Mouse (Mus musculus): ENCODE measurements at regions not wholly inside any gene's neighbourhood (a gene's known extent, or its start where the extent isn't known, plus 50 kb on each side); places are given as distances from the start of the nearest gene placed in this dataset.

DNA sequence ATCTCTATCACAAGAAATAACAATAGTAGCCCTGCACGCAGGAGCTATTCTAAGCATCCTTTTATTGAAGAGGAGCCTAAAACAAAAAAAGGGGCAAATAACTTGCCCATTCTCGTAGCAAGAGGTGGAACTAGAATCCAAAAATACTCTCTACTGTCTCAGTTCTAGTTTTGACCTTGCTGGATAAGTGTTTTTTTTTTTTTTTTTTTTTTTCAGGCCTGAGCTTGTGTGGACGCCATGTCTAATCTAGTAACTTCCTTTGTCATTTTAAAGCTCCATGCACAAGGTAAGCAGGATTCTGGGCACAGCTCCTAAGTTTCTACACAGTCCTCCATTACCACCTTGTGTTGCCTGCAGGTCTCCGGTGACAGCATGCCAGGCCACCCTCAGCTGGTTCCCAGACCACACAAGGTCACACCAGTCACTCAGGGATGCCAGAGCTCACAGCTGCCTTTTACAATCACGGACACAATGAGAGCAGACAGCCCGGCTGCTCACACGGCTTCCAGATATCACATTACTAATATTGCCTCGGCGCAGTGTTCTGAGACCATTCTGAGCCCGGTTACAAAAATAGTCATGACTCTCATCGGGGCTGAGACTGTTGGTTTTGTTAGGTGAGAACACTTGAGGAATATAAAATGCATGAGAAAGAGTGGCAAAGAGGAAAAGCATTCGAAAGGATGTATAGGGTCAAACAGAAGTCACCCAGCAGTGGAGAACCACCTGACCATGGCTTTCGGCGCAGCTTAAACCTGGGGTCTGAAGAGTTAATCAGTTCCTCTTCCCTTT is 124.7 kb upstream of the Tank start:
- peak; percentile 31 to 58 for DNase-seq

DNA sequence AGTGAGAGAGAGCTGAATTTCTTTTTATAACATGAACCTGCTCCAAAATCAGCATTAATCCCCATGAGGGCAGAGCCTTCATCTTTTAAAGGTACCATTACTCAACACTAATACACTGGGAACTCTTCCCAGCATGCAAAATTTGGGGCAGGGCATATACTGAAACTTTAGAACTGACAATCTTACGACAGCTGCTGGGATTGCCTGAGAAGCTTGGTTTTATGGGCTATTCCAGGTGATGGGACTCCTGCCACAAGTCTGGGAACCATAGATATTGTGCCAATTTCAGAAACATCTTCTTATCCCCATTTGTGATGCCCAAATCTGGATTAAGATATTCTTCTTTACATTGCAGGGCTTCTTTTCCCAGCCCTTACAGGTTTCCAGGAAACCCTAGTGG is 125.8 kb upstream of the Tank start:
- DNase-seq = no peak

DNA sequence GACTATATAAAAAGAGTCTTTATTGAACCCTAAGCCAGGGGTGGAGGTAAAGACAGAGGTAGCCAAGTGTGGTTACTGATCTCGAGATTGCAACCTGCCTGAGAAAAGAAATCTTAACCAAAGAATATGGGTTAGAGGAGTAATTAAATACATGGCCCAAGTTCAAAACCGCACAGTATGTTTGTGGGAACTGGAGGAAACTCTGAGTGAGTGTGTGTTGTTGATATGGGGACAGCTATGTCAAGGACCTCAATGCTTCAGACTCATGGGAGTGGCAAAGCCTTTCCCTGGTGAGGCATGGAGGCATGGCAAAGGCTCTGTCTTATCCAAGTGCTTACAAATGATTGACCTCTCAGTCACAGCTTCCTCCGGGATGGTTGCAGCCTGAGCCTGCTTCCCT is 127.7 kb upstream of the Tank start:
- DNase-seq = no peak

DNA sequence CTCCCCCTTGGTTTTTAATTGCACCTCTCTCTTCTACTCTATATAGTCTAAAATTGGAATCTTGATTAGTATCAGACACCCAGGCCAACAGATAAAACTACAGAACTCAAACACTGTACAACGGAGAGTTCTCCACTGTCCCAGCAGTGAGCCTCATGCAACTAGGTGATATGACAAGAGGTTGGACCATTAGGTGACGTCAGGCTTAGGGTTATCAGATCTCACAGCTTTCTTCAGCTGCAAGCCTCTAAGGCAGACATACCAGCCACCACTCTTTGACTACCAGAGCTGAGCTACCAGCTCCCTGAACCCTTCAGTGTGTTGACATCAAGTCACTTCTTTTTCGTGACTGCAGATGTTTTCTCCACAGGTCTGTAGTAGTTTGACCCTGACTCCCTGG is 141.8 kb upstream of the Tank start:
- no peak for DNase-seq

DNA sequence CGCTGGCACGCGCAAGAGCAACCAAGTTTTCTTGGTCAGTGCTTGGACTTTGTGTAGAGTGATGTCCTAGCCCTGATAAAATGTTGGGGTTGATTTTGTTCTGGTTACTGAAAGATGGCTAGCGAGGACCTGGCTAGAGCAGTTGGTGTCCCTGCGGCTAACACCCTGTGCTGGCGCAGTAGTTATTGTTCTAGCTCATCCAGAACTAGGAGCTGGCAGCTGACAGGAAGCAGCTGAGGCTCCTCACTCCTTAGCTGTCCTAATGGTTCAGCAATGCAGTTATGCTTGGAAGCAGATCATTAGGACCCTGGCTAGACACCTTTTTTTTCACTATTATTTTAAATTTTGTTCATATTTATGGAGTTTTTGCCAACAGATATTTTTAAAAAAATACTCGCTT is 170.5 kb upstream of the Tank start:
- DNase-seq = peak; percentile 10 to 30

DNA sequence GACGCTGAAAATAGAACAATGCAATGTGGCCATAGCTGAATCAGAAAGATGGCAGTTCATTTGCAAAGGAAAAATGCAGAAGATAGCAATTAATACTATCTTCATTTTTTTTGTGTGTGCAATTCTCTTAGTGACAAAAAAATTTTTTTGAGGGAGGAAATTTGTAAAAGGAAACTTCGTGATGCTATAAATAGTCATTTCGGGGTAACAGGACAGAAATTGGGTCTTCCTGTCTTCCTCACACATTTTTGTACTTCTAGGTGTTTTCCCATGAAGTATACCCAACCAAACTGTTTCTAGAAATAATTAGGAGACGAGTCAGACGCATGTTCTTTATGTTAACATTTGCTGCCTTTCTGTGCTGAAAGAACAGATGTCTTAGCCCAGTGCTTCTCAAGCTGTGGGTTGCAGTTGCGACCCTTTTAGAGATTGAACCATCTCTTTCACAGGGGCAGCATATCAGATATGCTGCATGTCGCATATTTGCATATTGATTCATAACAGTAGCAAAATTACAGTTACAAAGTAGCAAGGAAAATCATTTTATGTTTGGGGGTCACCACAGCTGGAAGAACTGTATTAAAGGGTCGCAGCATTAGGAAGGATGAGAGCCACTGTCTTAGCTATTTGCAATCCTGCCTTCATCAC is 172.2 kb upstream of the Tank start:
- no peak for DNase-seq

DNA sequence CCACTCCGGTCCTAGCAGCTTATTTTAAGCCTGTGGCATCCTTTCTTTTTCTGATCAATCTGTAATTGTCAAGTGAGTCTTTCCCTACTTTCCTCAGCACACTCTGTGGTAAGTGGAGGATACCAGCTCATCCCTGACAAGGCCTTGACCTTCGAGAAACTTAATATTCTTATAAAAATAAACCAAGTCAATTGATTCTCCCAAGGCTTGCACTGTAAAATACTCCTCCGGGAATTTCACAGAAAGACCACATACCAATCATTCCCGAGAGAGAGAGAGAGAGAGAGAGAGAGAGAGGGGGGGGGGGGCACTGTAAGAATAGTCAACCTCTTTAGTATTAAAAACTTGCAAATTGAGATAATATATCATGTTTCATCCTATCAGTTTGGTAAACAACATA is 173.1 kb upstream of the Tank start:
- DNase-seq = no peak

DNA sequence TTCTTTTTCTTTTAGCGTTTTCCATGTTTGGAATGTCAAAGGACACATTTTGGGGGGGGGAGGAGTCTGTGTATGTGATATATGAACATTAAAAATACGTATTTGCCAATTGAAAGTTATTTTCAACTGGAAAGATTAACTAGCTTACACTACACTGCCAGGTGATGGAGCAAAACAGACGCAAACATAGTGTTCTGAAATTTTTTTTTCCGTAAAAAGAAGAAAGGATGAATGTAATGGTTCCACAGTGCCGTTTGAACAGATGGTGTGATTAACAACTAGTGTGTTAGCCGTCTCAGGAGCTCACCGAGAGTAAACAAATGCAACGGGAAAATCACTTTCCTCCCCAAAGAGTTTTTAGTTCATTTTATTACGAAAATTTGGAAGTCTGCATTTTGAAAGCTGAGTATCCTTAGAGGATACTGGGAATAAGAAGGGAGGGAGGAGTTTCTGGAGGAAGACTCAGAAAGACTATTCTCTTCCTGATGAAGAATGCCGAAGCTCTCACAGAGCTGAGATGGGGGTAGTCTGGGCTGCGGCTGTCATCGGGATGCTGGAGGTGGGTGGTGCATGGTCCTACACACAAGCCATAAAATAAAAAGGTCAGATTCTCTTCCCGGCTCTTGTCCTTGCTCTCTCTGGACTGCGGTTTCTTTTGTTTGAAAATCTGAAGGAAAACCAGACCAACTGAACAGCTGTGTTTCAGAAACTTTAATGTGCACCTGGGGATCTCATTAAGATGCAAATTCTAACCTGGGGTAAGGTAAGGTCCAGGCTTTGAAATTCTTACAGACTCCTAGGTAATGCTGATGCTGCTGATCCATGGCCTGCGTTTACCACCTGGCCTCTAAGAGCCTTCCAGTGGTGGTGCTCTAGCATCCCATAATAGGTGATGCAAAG is 175.5 kb upstream of the Tank start:
- DNase-seq = no peak

DNA sequence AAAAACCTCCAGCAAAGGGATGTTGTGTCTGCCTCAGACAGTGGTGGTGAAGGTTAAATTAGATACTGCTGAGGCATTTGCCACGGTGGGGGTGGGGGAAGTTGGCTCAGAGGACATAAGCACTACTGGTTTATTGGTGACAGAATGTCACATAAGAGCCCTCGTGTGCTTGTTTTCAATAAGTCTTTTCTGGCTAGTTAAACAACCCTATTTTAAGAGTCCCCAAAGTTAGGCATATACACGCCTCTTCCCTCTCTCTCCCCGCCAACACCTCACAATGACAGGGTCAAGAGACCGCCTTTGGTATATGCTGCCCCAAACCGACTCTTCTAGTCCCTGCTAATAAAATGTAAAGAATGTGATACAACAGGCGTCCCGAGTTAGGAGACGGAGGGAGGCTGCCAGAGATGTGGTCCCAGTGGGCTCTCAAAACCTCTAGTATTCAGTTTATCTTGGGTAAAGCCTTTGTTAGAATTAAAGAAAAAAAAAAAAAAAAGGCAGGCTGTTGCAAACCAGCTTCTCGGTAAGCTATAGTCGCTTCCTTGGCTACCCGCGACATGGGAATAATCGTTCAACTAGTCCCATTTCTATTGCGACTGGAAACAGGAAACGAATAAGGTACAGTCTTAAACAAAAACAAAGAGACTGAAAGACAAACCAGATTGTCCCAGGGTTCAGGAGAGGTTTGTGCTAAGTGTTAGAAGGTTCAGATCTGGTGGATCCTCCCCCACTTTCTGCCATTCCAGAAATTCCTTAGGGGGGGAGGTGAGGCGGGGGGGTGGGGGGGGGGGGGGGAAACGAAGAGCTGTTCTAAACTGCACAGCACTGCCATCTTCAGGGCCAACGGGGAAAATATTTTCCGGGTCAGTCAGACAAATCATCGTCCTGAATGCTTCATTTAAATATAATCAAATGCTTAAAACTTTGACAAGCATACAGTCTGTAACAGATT is 176.5 kb upstream of the Tank start:
- DNase-seq = peak; percentile 82 to 91

DNA sequence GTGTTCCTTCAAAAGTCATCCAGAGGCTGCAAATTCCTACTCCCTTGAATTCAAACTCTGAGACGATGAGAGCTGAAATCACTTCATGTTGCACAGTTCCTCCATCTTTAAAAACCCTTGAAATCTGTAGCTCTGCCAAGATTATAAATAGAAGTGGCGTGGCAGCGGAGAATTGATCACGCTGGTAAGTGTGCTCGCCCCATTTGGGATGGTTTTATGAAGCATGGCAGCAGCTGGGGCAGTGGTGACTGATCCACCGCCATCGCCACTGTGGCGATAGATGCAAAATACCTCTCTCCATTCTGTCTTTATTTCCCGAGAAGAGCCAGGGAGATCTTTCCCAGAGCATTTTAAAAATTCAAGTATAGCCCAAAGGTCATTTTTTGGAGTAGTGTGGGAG is 179.8 kb upstream of the Tank start:
- DNase-seq = no peak

DNA sequence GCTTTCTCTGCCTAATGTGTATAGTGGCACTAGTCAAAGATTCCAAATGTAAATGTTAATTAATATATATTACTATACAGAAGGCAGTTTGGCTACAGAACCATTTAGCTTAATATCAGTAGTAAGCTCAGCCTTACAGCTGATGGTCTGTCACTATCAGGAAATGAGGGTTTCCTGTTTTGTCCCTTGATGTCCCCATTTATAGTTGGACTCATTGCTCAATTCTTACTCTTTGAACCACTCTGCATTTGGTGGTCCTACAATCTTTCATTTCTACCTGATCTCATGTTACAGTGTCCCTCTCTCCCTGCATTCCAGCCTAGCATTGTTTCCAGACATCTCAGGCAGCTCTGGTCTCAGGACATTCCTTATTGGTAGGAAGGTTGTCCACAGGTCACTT is 188.8 kb upstream of the Tank start:
- DNase-seq = no peak

DNA sequence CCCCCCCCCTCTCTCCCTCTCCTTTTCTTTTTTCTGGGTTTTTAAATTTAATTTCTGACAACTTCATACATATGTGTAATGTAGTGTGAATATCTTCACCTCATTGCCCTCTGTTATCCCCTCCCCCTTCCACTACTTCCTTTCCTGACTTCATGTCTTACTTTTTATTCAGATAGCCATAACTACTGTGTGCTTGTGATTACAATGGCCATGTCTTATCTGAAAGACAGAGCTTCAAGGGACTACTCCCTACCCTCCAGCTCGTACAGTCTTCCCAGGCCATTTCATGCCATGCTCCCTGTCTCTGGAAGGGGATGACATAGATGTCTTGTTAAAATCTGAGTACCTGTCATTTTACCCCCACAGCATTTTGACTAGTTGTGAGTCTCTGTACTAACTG is 189.2 kb upstream of the Tank start:
- DNase-seq = no peak

DNA sequence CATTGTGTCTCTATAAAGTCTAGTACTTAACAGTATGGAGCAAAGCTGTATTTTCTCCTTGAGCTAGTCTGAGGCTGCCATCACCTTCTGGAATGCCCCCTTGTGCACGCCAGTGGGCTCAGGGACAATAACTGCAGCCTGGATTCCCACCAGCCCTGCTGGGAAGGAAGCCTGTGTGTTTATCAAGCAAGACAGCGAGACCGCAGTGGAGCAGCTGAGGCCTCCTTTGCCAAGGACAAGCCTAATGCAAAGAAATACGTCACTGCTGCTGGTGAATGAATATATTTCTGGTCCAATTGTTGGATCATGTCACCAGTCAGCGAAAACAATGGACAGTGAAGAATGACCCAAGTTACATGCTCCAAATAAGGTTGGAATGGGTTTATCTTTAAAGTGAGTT is 190.8 kb upstream of the Tank start:
- DNase-seq = no peak

DNA sequence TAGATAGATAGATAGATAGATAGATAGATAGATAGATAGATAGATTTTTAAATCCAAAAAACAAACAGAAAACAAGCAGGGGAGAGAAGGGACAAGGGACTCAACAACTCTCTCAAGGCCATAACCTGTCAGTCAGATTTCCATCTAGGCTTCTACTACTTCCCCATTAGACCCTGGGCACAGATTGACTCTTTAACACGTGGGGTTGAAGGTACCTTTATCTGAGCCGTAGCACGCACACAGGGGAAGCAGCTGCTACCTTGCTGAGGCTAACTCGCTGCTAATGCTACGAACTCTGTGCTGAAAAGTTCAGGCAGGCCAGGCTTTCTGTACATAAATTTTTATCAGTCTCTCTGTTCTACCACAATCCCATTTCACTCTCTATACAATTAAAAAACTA is 191.4 kb upstream of the Tank start:
- no peak for DNase-seq

DNA sequence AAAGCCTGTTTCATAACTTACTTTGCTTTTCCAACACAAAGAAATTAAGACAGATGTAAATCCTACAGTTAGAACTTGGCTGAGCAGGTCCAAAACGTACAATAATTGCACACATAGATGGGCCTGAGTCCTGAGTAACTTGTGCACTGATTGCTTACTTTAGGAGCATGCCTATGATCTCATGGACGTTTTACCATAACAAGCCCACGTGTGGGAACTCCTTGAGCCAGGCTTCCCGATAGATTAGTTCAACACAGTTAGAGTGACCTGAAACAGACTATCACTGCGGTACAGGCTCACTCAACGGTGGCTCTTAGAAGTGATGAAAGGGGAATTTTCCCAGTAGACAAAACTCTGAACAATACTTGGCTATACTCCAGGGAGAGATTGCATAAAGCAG is 193.9 kb upstream of the Tank start:
- DNase-seq = no peak

DNA sequence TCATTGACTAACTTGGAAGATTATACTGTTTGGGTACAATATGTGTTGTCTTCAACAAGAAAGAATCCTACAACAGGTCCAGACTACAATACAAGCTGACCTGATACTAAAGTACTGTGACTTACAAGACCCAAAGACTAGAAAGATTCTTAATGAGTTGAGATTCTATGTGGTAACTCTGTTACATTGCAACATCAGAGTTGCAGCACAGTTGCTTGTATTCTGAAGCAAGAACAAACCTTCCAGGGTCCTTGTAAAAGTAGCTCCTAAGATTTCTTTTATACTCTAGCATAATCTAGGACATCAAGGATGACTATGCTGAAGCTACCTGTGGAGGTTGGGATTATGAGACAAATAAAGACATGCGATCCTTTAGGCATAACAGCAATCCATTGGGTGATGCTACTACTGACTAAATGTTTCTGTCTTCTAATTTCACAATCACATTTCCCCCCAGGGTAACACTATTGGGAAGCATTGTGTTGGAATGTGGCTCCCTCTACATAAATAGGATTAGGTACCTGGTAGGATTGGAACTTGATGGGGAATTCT is 194.6 kb upstream of the Tank start:
- DNase-seq = no peak

DNA sequence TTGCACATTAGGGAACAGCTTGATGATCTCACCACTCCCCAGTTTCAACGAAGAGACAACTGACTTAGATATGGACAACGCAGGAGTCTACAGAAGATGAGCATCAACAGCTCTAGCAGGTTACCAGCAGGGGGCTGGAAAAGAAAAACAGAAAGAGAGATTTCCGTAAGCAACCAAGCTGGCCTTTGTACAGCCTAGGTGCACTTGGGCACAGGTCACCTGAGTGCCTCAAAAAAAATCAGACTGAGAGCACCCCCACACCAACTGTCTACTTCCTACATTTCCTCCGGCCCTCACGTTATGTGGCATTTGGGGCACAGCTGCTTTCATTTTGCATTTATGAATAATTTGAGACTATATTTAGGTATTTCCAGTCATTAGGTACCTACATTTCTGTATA is 199.3 kb upstream of the Tank start:
- DNase-seq = no peak

DNA sequence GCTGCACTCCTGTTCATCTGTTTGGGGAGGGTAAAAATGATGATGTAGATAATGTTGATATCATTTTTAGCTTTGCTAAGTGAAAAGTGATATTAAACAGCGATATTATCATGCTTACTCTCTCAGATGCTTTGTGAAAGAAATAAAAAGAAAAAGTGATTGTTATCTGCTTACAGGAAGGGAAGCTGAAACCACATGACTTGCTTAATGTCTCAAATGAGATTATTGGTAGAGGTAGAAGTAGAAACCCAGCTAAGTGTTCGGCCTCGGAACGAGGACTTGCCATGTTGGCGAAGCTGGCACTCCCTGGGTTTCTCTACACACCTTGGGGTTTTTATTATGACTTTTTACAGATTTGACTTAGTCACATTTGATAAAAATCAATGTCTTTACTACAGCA is 200.1 kb upstream of the Tank start:
- DNase-seq = no peak

DNA sequence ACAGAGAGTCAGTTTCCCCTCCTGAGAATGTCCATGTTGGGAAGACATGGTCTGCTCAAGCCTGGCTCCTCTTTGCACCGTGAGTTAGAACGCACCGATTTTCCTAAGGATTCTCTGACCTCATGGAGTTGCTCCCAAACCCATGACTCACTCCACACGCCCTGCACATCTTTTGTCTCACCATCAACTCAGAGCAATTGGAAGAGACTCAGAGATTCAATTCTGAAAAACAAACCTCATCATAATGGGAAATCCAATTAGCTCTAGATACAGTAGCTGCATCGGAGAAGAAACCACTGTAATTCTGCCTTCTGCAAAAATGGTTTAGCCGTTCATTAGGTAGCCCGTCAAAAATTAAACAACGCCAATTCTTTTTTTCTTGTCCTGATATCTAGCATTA is 200.6 kb upstream of the Tank start:
- DNase-seq = no peak

DNA sequence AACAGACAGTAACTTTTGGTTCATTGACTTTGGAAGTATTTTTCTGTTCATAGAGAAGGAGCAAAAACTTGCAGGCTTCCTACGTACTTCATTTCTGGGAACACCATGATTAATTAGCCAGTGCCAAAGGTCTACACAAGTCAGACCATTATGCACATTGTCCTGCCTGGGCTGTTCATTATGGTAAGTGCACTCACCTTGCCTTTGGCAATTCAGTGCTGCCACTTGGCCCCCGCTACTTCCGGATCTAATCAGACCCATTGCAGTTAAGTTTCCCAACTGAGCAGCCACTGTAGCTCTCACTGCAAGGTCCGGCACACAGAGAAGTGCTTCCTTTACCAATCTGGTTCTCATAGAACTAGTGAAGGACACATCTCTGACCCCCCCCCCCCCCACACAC is 215.8 kb upstream of the Tank start:
- peak; percentile 28 to 59 for DNase-seq

DNA sequence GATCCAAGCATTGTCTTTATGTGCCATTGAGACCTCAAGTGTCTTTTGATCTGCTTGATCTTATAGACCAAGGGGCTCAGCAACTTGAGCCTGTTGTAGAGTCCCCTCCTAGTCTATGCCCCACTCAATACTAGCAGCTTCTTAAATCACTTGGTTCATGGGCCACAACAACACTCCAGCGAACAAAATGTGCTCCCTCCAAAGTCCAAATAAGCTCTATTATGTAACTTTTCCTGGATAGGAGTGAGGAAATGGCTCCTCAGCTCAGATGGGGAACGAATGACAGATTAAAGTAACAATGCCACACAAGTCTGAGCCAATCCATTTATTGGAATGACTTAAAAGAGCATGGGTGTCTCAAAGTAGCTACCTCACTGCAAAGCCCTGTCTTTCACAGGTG is 217.0 kb upstream of the Tank start:
- no peak for DNase-seq

DNA sequence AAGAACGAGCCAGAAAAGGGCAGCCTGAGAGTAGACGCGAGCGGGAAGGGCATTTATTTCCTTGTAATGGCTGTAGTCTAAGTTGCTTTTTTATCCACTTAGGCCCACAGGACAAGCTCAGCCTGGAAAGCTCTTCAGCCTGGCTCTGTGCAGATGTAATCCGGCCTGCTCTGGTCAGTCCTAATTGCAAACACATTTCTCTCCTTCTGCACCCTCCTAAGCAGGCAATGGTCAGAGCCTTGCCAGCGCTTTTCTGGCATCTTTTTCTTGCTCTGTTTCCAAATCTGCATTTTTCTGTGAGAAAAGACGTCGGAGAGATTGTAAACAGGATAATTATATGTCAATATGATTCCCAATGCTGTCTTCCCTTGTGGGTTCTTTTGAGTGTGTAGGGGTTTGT is 224.3 kb upstream of the Tank start:
- DNase-seq = peak; percentile 9 to 47

Measured in kidney, postnatal 25 days (tissue).